Mouse (Mus musculus): ENCODE data around the gene Inpp5b.

- TF ChIP-seq CTCF (IDR thresholded peaks at IDR 0.05; ENCODE audit: borderline replicate concordance, insufficient read depth, low read length) (no peak), POLR2A (IDR thresholded peaks at IDR 0.05; ENCODE audit: low read depth, low read length) (peak; percentile 55)
Measured at GRCm38 (mm10) chr4:124849631-124850260, 108.1 kb downstream of the Inpp5b start.
